Mouse (Mus musculus) MEL (cell line): ENCODE measurements around the gene Tmem143. TPM values are rescaled to one million over a fixed set of nuclear protein-coding genes. Genes with fewer than 3 reads are reported as not detected.
A peak's percentile ranks its signal among the peaks of the same experiment; 100 is the strongest.
"Not testable (repeated sequence)": the region's sequence is repeated elsewhere in the genome, so short reads cannot be mapped to it uniquely, and the experiment has no call there.

Source experiments
- DNase-seq: peaks from one replicate; pipeline ENCODE4 v3.0.0; 2011; ENCODE audit warnings: low read depth, low spot score
- H3K27ac ChIP-seq: 2 replicates; pipeline ENCODE4 v1.5.1; 2012; ENCODE audit warnings: low read depth, mild to moderate bottlenecking, control low read depth, low read length, moderate library complexity; ENCODE audit not compliant: control insufficient read depth
- H3K27me3 ChIP-seq, 2 experiments: fragments of 150-350 bp in 1 of 2; sonication (generic) in 1 of 2; 2 replicates each; pipeline ENCODE4 v1.6.1; 2012; ENCODE audit warnings: low read length in 2 of 2, mild to moderate bottlenecking in 2 of 2, improper control_type of control experiment in 1 of 2, moderate library complexity in 1 of 2; ENCODE audit not compliant: insufficient read depth in 2 of 2, control insufficient read depth in 1 of 2
- H3K36me3 ChIP-seq, 2 experiments: 2 replicates each; pipeline ENCODE4 v1.6.1; 2012 to 2014; ENCODE audit warnings: low read length in 2 of 2, improper control_type of control experiment in 1 of 2, inconsistent platforms in 1 of 2, mild to moderate bottlenecking in 1 of 2; ENCODE audit not compliant: insufficient read depth in 2 of 2, control insufficient read depth in 1 of 2
- H3K4me1 ChIP-seq, 2 experiments: fragments of 150-350 bp in 1 of 2; sonication (generic) in 1 of 2; 2 replicates each; pipeline ENCODE4 v1.6.1; 2012; ENCODE audit warnings: low read length in 2 of 2, improper control_type of control experiment in 1 of 2, mild to moderate bottlenecking in 1 of 2; ENCODE audit not compliant: insufficient read depth in 2 of 2, control insufficient read depth in 1 of 2
- H3K4me3 ChIP-seq, 2 experiments: fragments of 150-350 bp in 1 of 2; sonication (generic) in 1 of 2; 2 replicates each; pipeline ENCODE4 v1.5.1; 2012; ENCODE audit warnings: low read depth in 2 of 2, low read length in 2 of 2, mild to moderate bottlenecking in 2 of 2, moderate library complexity in 2 of 2, control low read depth in 1 of 2, improper control_type of control experiment in 1 of 2; ENCODE audit not compliant: control insufficient read depth in 1 of 2, insufficient read depth in 1 of 2
- H3K79me2 ChIP-seq: 2 replicates; pipeline ENCODE4 v1.6.1; 2012; ENCODE audit warnings: mild to moderate bottlenecking, low read length, moderate library complexity; ENCODE audit not compliant: control insufficient read depth, poor library complexity, insufficient read depth
- H3K9ac ChIP-seq: 2 replicates; pipeline ENCODE4 v1.6.1; 2012; ENCODE audit warnings: low read depth, mild to moderate bottlenecking, control low read depth, low read length, moderate library complexity; ENCODE audit not compliant: control insufficient read depth, poor library complexity, severe bottlenecking
- H3K9me3 ChIP-seq: fragments of 150-350 bp; sonication (generic); replicated peaks from 2 replicates; pipeline ENCODE4 v1.6.1; 2012; ENCODE audit warnings: mild to moderate bottlenecking, low read length, improper control_type of control experiment, moderate library complexity; ENCODE audit not compliant: insufficient read depth
- BHLHE40 ChIP-seq: IDR thresholded peaks from 2 replicates; pipeline ENCODE4 v1.6.1; 2012; ENCODE audit warnings: low read depth, mild to moderate bottlenecking, inconsistent platforms, low read length, improper control_type of control experiment, borderline replicate concordance
- CTCF ChIP-seq, 3 experiments: IDR thresholded peaks in 2 of 3; conservative IDR thresholded peaks in 1 of 3; 2 replicates each; pipeline ENCODE4 v1.5.1; 2011 to 2012; ENCODE audit warnings: low read length in 3 of 3, low read depth in 2 of 3, mild to moderate bottlenecking in 2 of 3, improper control_type of control experiment in 1 of 3, inconsistent platforms in 1 of 3, mixed read lengths in 1 of 3, moderate library complexity in 1 of 3; ENCODE audit not compliant: control insufficient read depth in 1 of 3, insufficient read depth in 1 of 3, poor library complexity in 1 of 3, severe bottlenecking in 1 of 3
- ETS1 ChIP-seq: IDR thresholded peaks from 2 replicates; pipeline ENCODE4 v1.6.1; 2012; ENCODE audit warnings: low read depth, mild to moderate bottlenecking, inconsistent platforms, low read length, improper control_type of control experiment, moderate library complexity
- HCFC1 ChIP-seq: IDR thresholded peaks from 2 replicates; pipeline ENCODE4 v1.6.1; 2012; ENCODE audit warnings: low read depth, mild to moderate bottlenecking, inconsistent platforms, low read length, improper control_type of control experiment, moderate library complexity
- MAFK ChIP-seq: IDR thresholded peaks from 2 replicates; pipeline ENCODE4 v1.6.1; 2011; ENCODE audit warnings: low read depth, mild to moderate bottlenecking, low read length, improper control_type of control experiment, borderline replicate concordance
- MXI1 ChIP-seq: IDR thresholded peaks from 2 replicates; pipeline ENCODE4 v1.6.1; 2011; ENCODE audit warnings: mild to moderate bottlenecking, low read depth, low read length, improper control_type of control experiment
- RAD21 ChIP-seq: IDR thresholded peaks from 2 replicates; pipeline ENCODE4 v1.6.1; 2011; ENCODE audit warnings: mild to moderate bottlenecking, low read depth, low read length, improper control_type of control experiment
- SIN3A ChIP-seq: IDR thresholded peaks from 2 replicates; pipeline ENCODE4 v1.6.1; 2012; ENCODE audit warnings: low read length, improper control_type of control experiment, inconsistent platforms
- SMC3 ChIP-seq: IDR thresholded peaks from 2 replicates; pipeline ENCODE4 v1.6.1; 2011; ENCODE audit warnings: low read depth, low read length, improper control_type of control experiment
- TBP ChIP-seq: IDR thresholded peaks from 2 replicates; pipeline ENCODE4 v1.8.0; 2011; ENCODE audit warnings: low read depth, low read length, improper control_type of control experiment
- TCF12 ChIP-seq: IDR thresholded peaks from 2 replicates; pipeline ENCODE4 v1.6.1; 2014; ENCODE audit warnings: low read depth, mild to moderate bottlenecking, inconsistent platforms, low read length, improper control_type of control experiment, moderate library complexity
- USF1 ChIP-seq: IDR thresholded peaks from 2 replicates; pipeline ENCODE4 v1.6.1; 2014; ENCODE audit warnings: low read depth, mild to moderate bottlenecking, inconsistent platforms, low read length, improper control_type of control experiment, moderate library complexity
- ZC3H11A ChIP-seq: IDR thresholded peaks from 2 replicates; pipeline ENCODE4 v1.6.1; 2012; ENCODE audit warnings: low read depth, mild to moderate bottlenecking, inconsistent platforms, low read length, improper control_type of control experiment
- polyA plus RNA-seq, 2 experiments: library from polyadenylated mRNA; stranded (reverse) in 1 of 2; unstranded in 1 of 2; fragments of >175 nt in 1 of 2; fragments of >200 nt in 1 of 2; gene quantifications; 2 replicates each; pipeline versions ENCODE4 v1.2.1 to v1.2.4; 2012; ENCODE audit warnings: low replicate concordance in 2 of 2, low read depth in 1 of 2; ENCODE audit not compliant: insufficient read length in 2 of 2, insufficient read depth in 1 of 2, missing spikeins in 1 of 2
- total RNA-seq: library from RNA; depleted of rRNA; stranded (reverse); fragments of 300-350 nt; gene quantifications from 2 replicates; pipeline ENCODE4 v1.2.3, GENCODE M21; 2012; rRNA removed

Gene Tmem143
- total and polyA plus RNA-seq, 3 experiments: 10.7 to 20.1 TPM; not detected in 1

- not testable (repeated sequence) for H3K4me1 ChIP-seq, H3K27ac ChIP-seq, H3K9me3 ChIP-seq, H3K79me2 ChIP-seq, H3K27me3 ChIP-seq, H3K36me3 ChIP-seq, H3K4me3 ChIP-seq, H3K9ac ChIP-seq
- TF ChIP-seq RAD21: peak; percentile 42
- TF ChIP-seq SMC3: peak; percentile 60
- peak; percentile 42 to 51 (median 51) for TF ChIP-seq CTCF (IDR thresholded peaks at IDR 0.05 in 2 of 3, conservative IDR thresholded peaks at IDR 0.05 in 1 of 3; ENCODE audit: control insufficient read depth in 1 of 3, insufficient read depth in 1 of 3, low read depth in 2 of 3, low read length in 3 of 3, poor library complexity in 1 of 3, severe bottlenecking in 1 of 3)
- peak; percentile 28; the same call in 1 of the 2 replicates for TF ChIP-seq ZC3H11A
- DNase-seq: peak; percentile 28
Measured at GRCm38 (mm10) chr7:45943280-45943679, 46.5 kb downstream of the Tmem143 start.

- no peak overlapping the region for H3K9ac ChIP-seq
- H3K4me1 ChIP-seq: no peaks in the 10 kb centered on the region
- no peak for DNase-seq
- H3K27me3 ChIP-seq: peaks cover 2 to 6% of the 10 kb centered on the region in 2 experiments
- TF ChIP-seq ETS1 (no peak), USF1 (no peak), TCF12 (no peak)
- H3K4me3 ChIP-seq: no peak overlapping the region
- H3K79me2 ChIP-seq: no peaks in the 10 kb centered on the region
- no peaks in the 10 kb centered on the region for H3K36me3 ChIP-seq
- no peak overlapping the region for H3K27ac ChIP-seq
- H3K9me3 ChIP-seq: no peaks in the 10 kb centered on the region
Measured at GRCm38 (mm10) chr7:45949061-45949460, 52.3 kb downstream of the Tmem143 start.

- peak overlapping the region; percentile 69 for H3K27ac ChIP-seq
- TF ChIP-seq SIN3A (peak; percentile 90), ETS1 (peak; percentile 83), HCFC1 (0 out of 2 replicates have a peak, but pooled peaks have one; percentile 43), TCF12 (0 out of 2 replicates have a peak, but pooled peaks have one; percentile 27), TBP (0 out of 2 replicates have a peak, but pooled peaks have one; percentile 28), BHLHE40 (no peak), MAFK (no peak), MXI1 (peak; percentile 65)
- TF ChIP-seq, all 39 proteins: peak for 6
- Histone ChIP-seq H3K4me3 (peak overlapping the region; percentile 60 to 64), H3K9ac (peak overlapping the region; percentile 53), H3K79me2 (no peaks in the 10 kb centered on the region), H3K9me3 (no peaks in the 10 kb centered on the region), H3K27me3 (no peaks in the 10 kb centered on the region), H3K4me1 (peaks cover 0 to 11% of the 10 kb centered on the region in 2 experiments; a peak in 3 of 4 replicates), H3K36me3 (no peaks in the 10 kb centered on the region)
- DNase-seq: peak; percentile 80
Measured at GRCm38 (mm10) chr7:45956611-45957010, 59.9 kb downstream of the Tmem143 start.

Other genes starting within 250 kb of the Tmem143 start
- not detected in 2 replicates for gene Fut2, start 230.5 kb upstream of the Tmem143 start, total RNA-seq
- not detected for gene Fut2, start 230.5 kb upstream of the Tmem143 start, polyA plus RNA-seq
- not detected in 2 replicates for gene Ntn5, start 212.9 kb upstream of the Tmem143 start, total RNA-seq
- under 1 TPM in 1 of 2 experiments, not detected in 1; 0.13 TPM for gene Ntn5, start 212.9 kb upstream of the Tmem143 start, polyA plus RNA-seq
- not detected in 2 replicates for gene Sec1, start 202.5 kb upstream of the Tmem143 start, total RNA-seq
- gene Sec1, start 202.5 kb upstream of the Tmem143 start, polyA plus RNA-seq: not detected
- 0.29 and 0.77 TPM in 2 replicates for gene Car11, start 197.1 kb upstream of the Tmem143 start, total RNA-seq
- 1 to 10 TPM in 1 of 2 experiments, not detected in 1; 1.5 TPM for gene Car11, start 197.1 kb upstream of the Tmem143 start, polyA plus RNA-seq
- gene Dbp, start 191.9 kb upstream of the Tmem143 start, total RNA-seq: 21.1 and 24.4 TPM in 2 replicates
- 10 to 100 TPM in 1 of 2 experiments, not detected in 1; 22.5 TPM for gene Dbp, start 191.9 kb upstream of the Tmem143 start, polyA plus RNA-seq
- 3,210 and 3,724 TPM in 2 replicates for gene Rpl18, start 181.5 kb upstream of the Tmem143 start, total RNA-seq
- 1,000 to 10,000 TPM in 1 of 2 experiments, not detected in 1; 3,544 TPM for gene Rpl18, start 181.5 kb upstream of the Tmem143 start, polyA plus RNA-seq
- 18.3 and 21.0 TPM in 2 replicates for gene Sphk2, start 178.9 kb upstream of the Tmem143 start, total RNA-seq
- gene Sphk2, start 178.9 kb upstream of the Tmem143 start, polyA plus RNA-seq: 10 to 100 TPM in 1 of 2 experiments, not detected in 1; 40.2 TPM
- 0.95 and 1.0 TPM in 2 replicates for gene Fam83e, start 175.7 kb upstream of the Tmem143 start, total RNA-seq
- under 1 TPM in 1 of 2 experiments, not detected in 1; 0.43 TPM for gene Fam83e, start 175.7 kb upstream of the Tmem143 start, polyA plus RNA-seq
- gene Spaca4, start 171.1 kb upstream of the Tmem143 start, total RNA-seq: not detected in 2 replicates
- gene Spaca4, start 171.1 kb upstream of the Tmem143 start, polyA plus RNA-seq: under 1 TPM in 1 of 2 experiments, not detected in 1; 0.38 TPM
- 0.03 and 0.04 TPM in 2 replicates for gene Lmtk3, start 113.2 kb upstream of the Tmem143 start, total RNA-seq
- under 1 TPM in 1 of 2 experiments, not detected in 1; 0.40 TPM for gene Lmtk3, start 113.2 kb upstream of the Tmem143 start, polyA plus RNA-seq
- 0.08 and 0.16 TPM in 2 replicates for gene Sult2b1, start 112.3 kb upstream of the Tmem143 start, total RNA-seq
- under 1 TPM in 1 of 2 experiments, not detected in 1; 0.47 TPM for gene Sult2b1, start 112.3 kb upstream of the Tmem143 start, polyA plus RNA-seq
- gene Cyth2, start 82.4 kb upstream of the Tmem143 start, total RNA-seq: 42.6 and 52.9 TPM in 2 replicates
- 10 to 100 TPM in 1 of 2 experiments, not detected in 1; 92.2 TPM for gene Cyth2, start 82.4 kb upstream of the Tmem143 start, polyA plus RNA-seq
- gene Kcnj14, start 72.2 kb upstream of the Tmem143 start, total RNA-seq: 0.39 and 0.46 TPM in 2 replicates
- gene Kcnj14, start 72.2 kb upstream of the Tmem143 start, polyA plus RNA-seq: 1 to 10 TPM in 1 of 2 experiments, not detected in 1; 1.3 TPM
- gene Grwd1, start 66.0 kb upstream of the Tmem143 start, total RNA-seq: 132 and 173 TPM in 2 replicates
- gene Grwd1, start 66.0 kb upstream of the Tmem143 start, polyA plus RNA-seq: 100 to 1,000 TPM in 1 of 2 experiments, 10 to 100 TPM in 1; 82.2 to 108 TPM
- gene Kdelr1, start 24.2 kb upstream of the Tmem143 start, total RNA-seq: 33.2 and 42.3 TPM in 2 replicates
- gene Kdelr1, start 24.2 kb upstream of the Tmem143 start, polyA plus RNA-seq: 10 to 100 TPM in 1 of 2 experiments, not detected in 1; 60.6 TPM
- 0.16 and 0.19 TPM in 2 replicates for gene Grin2d, start 18.6 kb upstream of the Tmem143 start, total RNA-seq
- gene Grin2d, start 18.6 kb upstream of the Tmem143 start, polyA plus RNA-seq: under 1 TPM in 1 of 2 experiments, not detected in 1; 0.57 TPM
- gene Syngr4, start 227 bp upstream of the Tmem143 start, total RNA-seq: 0.33 and 0.46 TPM in 2 replicates
- 1 to 10 TPM in 1 of 2 experiments, not detected in 1; 1.1 TPM for gene Syngr4, start 227 bp upstream of the Tmem143 start, polyA plus RNA-seq
- gene Emp3, start 24.5 kb downstream of the Tmem143 start, total RNA-seq: 65.1 and 75.0 TPM in 2 replicates
- gene Emp3, start 24.5 kb downstream of the Tmem143 start, polyA plus RNA-seq: 100 to 1,000 TPM in 1 of 2 experiments, not detected in 1; 111 TPM
- gene Ccdc114, start 27.1 kb downstream of the Tmem143 start, total RNA-seq: 0.15 TPM in 1 of 2 replicates, not detected in the other
- gene Ccdc114, start 27.1 kb downstream of the Tmem143 start, polyA plus RNA-seq: under 1 TPM in 1 of 2 experiments, not detected in 1; 0.24 TPM
- gene Abcc6, start 133.4 kb downstream of the Tmem143 start, total RNA-seq: 0.12 TPM in 1 of 2 replicates, not detected in the other
- under 1 TPM in 1 of 2 experiments, not detected in 1; 0.04 TPM for gene Abcc6, start 133.4 kb downstream of the Tmem143 start, polyA plus RNA-seq
- gene Nomo1, start 136.8 kb downstream of the Tmem143 start, total RNA-seq: 159 and 197 TPM in 2 replicates
- 1,000 to 10,000 TPM in 1 of 2 experiments, 100 to 1,000 TPM in 1; 195 to 1,239 TPM for gene Nomo1, start 136.8 kb downstream of the Tmem143 start, polyA plus RNA-seq
- not detected in 2 replicates for gene Kcnj11, start 203.8 kb downstream of the Tmem143 start, total RNA-seq
- gene Kcnj11, start 203.8 kb downstream of the Tmem143 start, polyA plus RNA-seq: not detected